Mouse (Mus musculus) midbrain, postnatal 0 days (tissue): Measurements from ENCODE around the gene Krt26. TPM values are rescaled to one million over a fixed set of nuclear protein-coding genes. Genes with fewer than 3 reads are reported as not detected.
A peak's percentile ranks its signal among the peaks of the same experiment; 100 is the strongest.

ENCODE experiments used
- ATAC-seq: fragments of 200-750 bp; cut with Nextera tagmentation; 2 replicates; pipeline ENCODE4 v1.8.0; 2017; ENCODE audit warnings: moderate number of reproducible peaks, mild to moderate bottlenecking, moderate TSS enrichment, moderate library complexity; ENCODE audit not compliant: low FRiP score
- DNase-seq: peaks from one replicate; pipeline ENCODE4 v3.0.0-alpha.2; 2015; ENCODE audit warnings: low spot score
- H3K27ac ChIP-seq: fragments of 300-500 bp; sonication (generic); 2 replicates; pipeline ENCODE4 v1.5.1; 2014; ENCODE audit warnings: low read depth, mild to moderate bottlenecking, low read length, mixed read lengths
- H3K27me3 ChIP-seq: fragments of 300-500 bp; sonication (generic); 2 replicates; pipeline ENCODE4 v1.6.1; 2014; ENCODE audit warnings: low read length, control low read depth, mixed read lengths; ENCODE audit not compliant: insufficient read depth
- H3K36me3 ChIP-seq: fragments of 300-500 bp; sonication (generic); 2 replicates; pipeline ENCODE4 v1.6.1; 2014; ENCODE audit warnings: low read length, control low read depth, mixed read lengths; ENCODE audit not compliant: insufficient read depth
- H3K4me1 ChIP-seq: fragments of 300-500 bp; sonication (generic); 2 replicates; pipeline ENCODE4 v1.6.1; 2014; ENCODE audit warnings: mild to moderate bottlenecking, control low read depth, antibody characterized with exemption, low read length, mixed read lengths; ENCODE audit not compliant: insufficient read depth
- H3K4me2 ChIP-seq: fragments of 300-500 bp; sonication (generic); 2 replicates; pipeline ENCODE4 v1.6.1; 2014; ENCODE audit warnings: low read depth, mild to moderate bottlenecking, low read length, mixed read lengths; ENCODE audit not compliant: poor library complexity, severe bottlenecking
- H3K4me3 ChIP-seq: fragments of 300-500 bp; sonication (generic); 2 replicates; pipeline ENCODE4 v1.5.1; 2014; ENCODE audit warnings: low read depth, mild to moderate bottlenecking, low read length, moderate library complexity
- H3K9ac ChIP-seq: fragments of 300-500 bp; sonication (generic); replicated peaks from 2 replicates; pipeline ENCODE4 v1.6.1; 2014; ENCODE audit warnings: mild to moderate bottlenecking, low read length, moderate library complexity, mixed read lengths; ENCODE audit not compliant: poor library complexity, severe bottlenecking
- H3K9me3 ChIP-seq: fragments of 300-500 bp; sonication (generic); 2 replicates; pipeline ENCODE4 v1.6.1; 2016; ENCODE audit warnings: low read length, control low read depth
- CTCF ChIP-seq: IDR thresholded peaks from 2 replicates; pipeline ENCODE4 v1.5.1; 2016; ENCODE audit warnings: antibody characterized with exemption, mild to moderate bottlenecking
- WGBS: fragments of 180-500 bp; shearing (Covaris S2); extraction: QIAGEN DNeasy Blood & Tissue Kit; methylation state at CpG from one replicate; pipeline ENCODE4 v1.1.7; 2014; 5-methylcytosine and 5-hydroxymethylcytosine counted together
- polyA plus RNA-seq: library from polyadenylated mRNA; unstranded; fragments of >200 nt; fragmentation: Nextera tagmentation; extraction: Ambion mirVana; gene quantifications from 2 replicates; pipeline ENCODE4 v1.2.1, GENCODE M21; 2015
- total RNA-seq: library from RNA; depleted of rRNA; stranded (reverse); fragments of >200 nt; gene quantifications from 2 replicates; pipeline ENCODE4 v1.2.3, GENCODE M21; 2014

Krt26 gene
- total and polyA plus RNA-seq, 2 experiments from 2014 or later = 0.11 to 0.46 TPM

GRCm38 (mm10) chr11:99369229-99369628 is 31.5 kb upstream of the Krt26 start:
- no peaks in the 10 kb centered on the region for H3K36me3 ChIP-seq
- TF ChIP-seq CTCF = peak; percentile 70
- no peak for ATAC-seq
- no peaks in the 10 kb centered on the region; the same call in 1 of the 2 replicates for H3K4me1 ChIP-seq
- H3K4me3 ChIP-seq = no peak overlapping the region
- no peak overlapping the region for H3K4me2 ChIP-seq
- WGBS = 13% methylated on average over 3 of the region's 3 CpGs
- no peaks in the 10 kb centered on the region for H3K27me3 ChIP-seq
- H3K9me3 ChIP-seq = no peaks in the 10 kb centered on the region
- no peak overlapping the region for H3K9ac ChIP-seq
- peak; percentile 36 for DNase-seq
- peak overlapping the region; percentile 68 for H3K27ac ChIP-seq

- H3K9ac ChIP-seq = no peak overlapping the region
- no peaks in the 10 kb centered on the region for H3K27me3 ChIP-seq
- no peaks in the 10 kb centered on the region for H3K9me3 ChIP-seq
- DNase-seq = no peak
- 44% methylated on average over 10 of the region's 10 CpGs for WGBS
- H3K4me1 ChIP-seq = no peaks in the 10 kb centered on the region; the same call in 1 of the 2 replicates
- H3K4me2 ChIP-seq = no peak overlapping the region
- no peak overlapping the region for H3K27ac ChIP-seq
- H3K4me3 ChIP-seq = no peak overlapping the region
- no peak for ATAC-seq
- H3K36me3 ChIP-seq = no peaks in the 10 kb centered on the region
- no peak for TF ChIP-seq CTCF
Measured at GRCm38 (mm10) chr11:99366791-99367190, 29.0 kb upstream of the Krt26 start.

- TF ChIP-seq CTCF = peak; percentile 79
- H3K4me3 ChIP-seq = no peak overlapping the region
- 25% methylated on average over 9 of the region's 9 CpGs for WGBS
Measured at GRCm38 (mm10) chr11:99364412-99364811, 26.6 kb upstream of the Krt26 start.

GRCm38 (mm10) chr11:99361423-99361822 is 23.7 kb upstream of the Krt26 start:
- no peak overlapping the region for H3K4me3 ChIP-seq
- TF ChIP-seq CTCF = no peak
- no peak for ATAC-seq
- H3K27ac ChIP-seq = no peak overlapping the region
- H3K4me2 ChIP-seq = no peak overlapping the region
- no peaks in the 10 kb centered on the region for H3K4me1 ChIP-seq
- H3K9ac ChIP-seq = no peak overlapping the region
- H3K27me3 ChIP-seq = no peaks in the 10 kb centered on the region
- WGBS = 90% methylated on average over 8 of the region's 8 CpGs
- DNase-seq = no peak
- H3K9me3 ChIP-seq = no peaks in the 10 kb centered on the region
- no peaks in the 10 kb centered on the region for H3K36me3 ChIP-seq

More at GRCm38 (mm10) chr11:99364412-99364811, 26.6 kb upstream of the Krt26 start:
- no peaks in the 10 kb centered on the region; the same call in 1 of the 2 replicates for H3K4me1 ChIP-seq
- no peak for ATAC-seq
- H3K9me3 ChIP-seq = no peaks in the 10 kb centered on the region
- no peak overlapping the region for H3K9ac ChIP-seq
- H3K36me3 ChIP-seq = no peaks in the 10 kb centered on the region
- no peaks in the 10 kb centered on the region for H3K27me3 ChIP-seq
- peak; percentile 74 for DNase-seq
- H3K4me2 ChIP-seq = no peak overlapping the region
- no peak overlapping the region for H3K27ac ChIP-seq

- DNase-seq = no peak
- WGBS = 75% methylated on average over 12 of the region's 12 CpGs
Measured at GRCm38 (mm10) chr11:99351004-99351403, 13.2 kb upstream of the Krt26 start, which contains the start of gene Krt27. Krt27 (minus strand) TSS chr11:99351104.

GRCm38 (mm10) chr11:99339299-99339847 is 1.6 kb upstream of the Krt26 start:
- DNase-seq (peak; percentile 59), ATAC-seq (no peak)
- H3K4me1 ChIP-seq = 0 out of 2 replicates have a peak, but pooled peaks cover 2% of the 10 kb centered on the region
- H3K36me3 ChIP-seq = no peaks in the 10 kb centered on the region
- no peaks in the 10 kb centered on the region for H3K9me3 ChIP-seq
- H3K27ac ChIP-seq = no peak overlapping the region
- H3K27me3 ChIP-seq = no peaks in the 10 kb centered on the region
- no peak overlapping the region for H3K4me3 ChIP-seq
- no peak overlapping the region for H3K4me2 ChIP-seq
- no peak for TF ChIP-seq CTCF
- H3K9ac ChIP-seq = no peak overlapping the region
- 15% methylated on average over 11 of the region's 11 CpGs for WGBS

More at GRCm38 (mm10) chr11:99351004-99351403, 13.2 kb upstream of the Krt26 start, which contains the start of gene Krt27:
- no peak within 1 kb of the TSS for H3K4me2 ChIP-seq
- H3K27ac ChIP-seq = no peak within 1 kb of the TSS
- no peaks in the 10 kb centered on the region for H3K36me3 ChIP-seq
- no peaks in the 10 kb centered on the region for H3K27me3 ChIP-seq
- no peak within 1 kb of the TSS for H3K9ac ChIP-seq
- no peak for TF ChIP-seq CTCF
- no peaks in the 10 kb centered on the region for H3K4me1 ChIP-seq
- no peaks in the 10 kb centered on the region for H3K9me3 ChIP-seq
- no peak within 1 kb of the TSS for H3K4me3 ChIP-seq
- ATAC-seq = no peak
